Mouse (Mus musculus) C2C12 (cell line): ENCODE measurements around the gene Gm5725. TPM values are rescaled to one million over a fixed set of nuclear protein-coding genes. Genes with fewer than 3 reads are reported as not detected.
"Not testable (repeated sequence)": the region's sequence is repeated elsewhere in the genome, so short reads cannot be mapped to it uniquely, and the experiment has no call there.

Experiments used
- H3K27me3 ChIP-seq: one replicate; pipeline ENCODE4 v1.6.1; 2011; ENCODE audit not compliant: control insufficient read depth, insufficient read depth, insufficient read length
- H3K36me3 ChIP-seq: one replicate; pipeline ENCODE4 v1.6.1; 2011; ENCODE audit not compliant: control insufficient read depth, insufficient read depth
- H3K4me3 ChIP-seq: one replicate; pipeline ENCODE4 v1.5.1; 2011; ENCODE audit warnings: mild to moderate bottlenecking, control low read depth; ENCODE audit not compliant: poor library complexity, insufficient read depth, severe bottlenecking
- H3K79me2 ChIP-seq: one replicate; pipeline ENCODE4 v1.6.1; 2011; ENCODE audit not compliant: control insufficient read depth, insufficient read depth
- H3K79me3 ChIP-seq: one replicate; pipeline ENCODE4 v1.6.1; 2011; ENCODE audit warnings: low read depth, control low read depth
- H3ac ChIP-seq: one replicate; pipeline ENCODE3; 2011; ENCODE audit warnings: low read depth; ENCODE audit not compliant: control insufficient read depth, insufficient read length
- long read RNA-seq, 2 experiments: library from polyadenylated mRNA; unstranded; transcript quantifications; one replicate each; pipeline ENCODE4 v2.0.0; 2019 to 2020
- polyA plus RNA-seq: library from polyadenylated mRNA; unstranded; fragments of >200 nt; fragmentation: generic; extraction: Trizol; gene quantifications from one replicate; pipeline ENCODE4 v1.2.1, GENCODE M21; 2012; ENCODE audit warnings: missing spikeins

Gm5725 gene
- not detected for polyA plus RNA-seq
- long read RNA-seq, experiment 1: 0 reads
- long read RNA-seq, experiment 2: 0 reads

GRCm38 (mm10) chr7:21844167-21844566, at the start of gene Gm5725:
TSS of gene Gm5725 (minus strand) at chr7:21844267.
- H3K79me2 ChIP-seq, H3K4me3 ChIP-seq, H3K36me3 ChIP-seq, H3ac ChIP-seq, H3K79me3 ChIP-seq, H3K27me3 ChIP-seq: not testable (repeated sequence)

DNA sequence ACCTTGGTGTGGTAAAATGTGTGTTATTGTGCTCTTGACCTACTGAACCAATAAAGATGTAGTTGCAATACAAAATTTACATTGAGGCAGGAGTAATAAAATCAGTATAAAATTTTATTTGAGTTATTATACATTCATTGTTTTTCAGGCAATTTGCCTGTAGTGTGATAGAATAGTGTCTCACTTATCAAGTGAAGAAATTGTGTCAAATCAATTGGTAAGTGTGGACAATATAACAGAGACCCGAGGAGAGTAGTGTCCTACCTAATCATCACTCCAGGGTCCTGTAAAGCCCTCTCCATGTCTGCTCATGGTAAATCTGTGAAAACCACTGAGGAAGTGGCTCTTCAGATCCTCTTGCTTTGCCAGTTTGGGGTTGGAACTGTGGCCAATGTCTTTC, 12.0 kb downstream of the Gm5725 start, which contains the start of gene Vmn1r135:
Gene Vmn1r135, plus strand, starts transcription at position 301 of the 400 bp plus-strand sequence.
- H3K79me2 ChIP-seq: not testable (repeated sequence)

DNA sequence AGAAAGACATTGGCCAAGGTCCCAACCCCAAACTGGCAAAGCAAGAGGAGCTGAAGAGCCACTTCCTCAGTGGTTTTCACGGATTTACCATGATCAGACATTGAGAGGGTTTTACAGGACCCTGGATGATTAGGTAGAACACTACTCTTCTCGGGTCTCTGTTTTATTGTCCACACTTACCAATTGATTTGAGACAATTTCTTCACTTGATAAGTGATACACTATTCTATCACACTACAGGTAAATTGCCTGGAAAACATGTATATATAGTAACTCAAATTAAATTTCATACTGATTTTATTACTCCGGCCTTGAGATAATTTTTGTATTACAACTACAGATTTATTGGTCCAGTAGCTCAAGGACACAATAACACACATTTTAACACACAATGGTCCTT, 47.4 kb downstream of the Gm5725 start, which contains the start of gene Gm4177:
Gene Gm4177, minus strand, starts transcription at position 101 of the 400 bp plus-strand sequence.
- H3K27me3 ChIP-seq, H3K79me3 ChIP-seq, H3ac ChIP-seq, H3K79me2 ChIP-seq, H3K4me3 ChIP-seq, H3K36me3 ChIP-seq: not testable (repeated sequence)

More for the DNA sequence above, 12.0 kb downstream of the Gm5725 start, which contains the start of gene Vmn1r135:
- not testable (repeated sequence) for H3K36me3 ChIP-seq, H3K79me3 ChIP-seq, H3ac ChIP-seq, H3K4me3 ChIP-seq, H3K27me3 ChIP-seq

Other genes with a start within 250 kb of the Gm5725 start
- not detected for gene Vmn1r132, start 230.2 kb downstream of the Gm5725 start, polyA plus RNA-seq
- not detected for gene Gm4175, start 82.8 kb downstream of the Gm5725 start, polyA plus RNA-seq
- gene Gm4177, start 47.5 kb downstream of the Gm5725 start, polyA plus RNA-seq: not detected
- gene Vmn1r135, start 11.9 kb downstream of the Gm5725 start, polyA plus RNA-seq: not detected
- gene Gm5891, start 77.0 kb upstream of the Gm5725 start, polyA plus RNA-seq: not detected
- not detected for gene Vmn1r137, start 150.3 kb upstream of the Gm5725 start, polyA plus RNA-seq
- gene Vmn1r138, start 184.6 kb upstream of the Gm5725 start, polyA plus RNA-seq: not detected
- gene Gm6176, start 212.0 kb upstream of the Gm5725 start, polyA plus RNA-seq: not detected
- gene Vmn1r139, start 224.8 kb upstream of the Gm5725 start, polyA plus RNA-seq: not detected